Mouse (Mus musculus): ENCODE results near the gene Sirt3. TPM values are rescaled to one million over a fixed set of nuclear protein-coding genes. Genes with fewer than 3 reads are reported as not detected.

The Sirt3 gene
- 21.7 and 24.0 TPM in 2 replicates for polyA plus RNA-seq (2015; fragmentation: Nextera tagmentation; extraction: Ambion mirVana)

GRCm38 (mm10) chr7:140881696-140882468 lies at the start of gene Sirt3, which contains the start of gene Psmd13:
Gene Sirt3, minus strand, starts transcription at chr7:140882309.
Gene Psmd13, plus strand, starts transcription at chr7:140881968.

DNA sequence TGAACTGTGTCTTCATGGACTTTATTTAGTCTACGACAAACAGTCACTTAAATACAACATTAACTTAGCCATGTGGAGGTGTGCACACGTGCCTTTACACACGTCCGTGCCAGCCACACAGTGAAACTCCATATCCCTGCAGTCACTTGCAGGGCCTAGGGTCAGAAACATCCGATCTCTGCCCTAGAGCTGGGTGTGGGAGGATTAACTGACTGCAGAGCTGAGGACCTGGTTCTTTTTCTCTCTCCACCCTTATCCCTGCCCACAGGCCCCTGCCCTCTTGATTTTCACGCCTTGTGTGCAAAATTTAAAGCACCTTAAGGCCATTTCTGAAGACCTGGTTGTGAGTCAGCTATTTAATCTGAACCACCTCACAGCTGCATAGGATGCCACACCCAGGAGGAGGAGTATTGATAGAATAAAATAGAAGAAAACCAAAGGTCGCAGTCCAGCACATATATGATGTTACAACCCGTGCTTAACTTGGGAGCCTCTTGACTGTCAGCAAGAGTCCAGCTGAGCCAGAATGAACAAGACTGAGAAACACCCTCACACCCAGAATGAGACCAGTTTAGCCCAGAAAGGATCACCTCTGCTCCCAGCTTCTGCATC lies 38.4 kb upstream of the Sirt3 start, which contains the start of gene Nlrp6:
TSS of gene Nlrp6 (plus strand) at position 485 of the 612 bp plus-strand sequence.

DNA sequence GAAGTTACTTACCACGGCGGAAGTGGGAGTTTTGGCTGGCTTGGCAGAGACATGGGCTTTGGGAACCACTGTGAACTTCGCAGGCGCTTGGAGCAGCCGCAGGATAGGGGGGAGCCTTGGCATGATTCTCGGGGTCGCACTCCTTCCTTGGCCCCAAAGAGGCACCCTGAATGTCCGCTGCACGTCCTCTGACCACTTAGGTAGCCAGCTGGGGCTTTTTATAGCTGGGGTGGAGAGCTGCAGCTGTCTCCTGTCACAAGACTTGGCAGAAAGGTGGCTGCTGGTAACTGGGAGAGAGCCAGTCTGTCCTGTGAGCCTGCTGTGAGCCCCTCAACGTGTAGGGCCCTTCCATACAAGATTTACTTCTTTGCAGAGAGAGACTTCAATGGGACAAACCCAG lies 18.1 kb upstream of the Sirt3 start, which contains the start of gene Cox8b:
TSS of gene Cox8b (minus strand) at position 227 of the 400 bp plus-strand sequence.

GRCm38 (mm10) chr7:140857550-140858505 lies 24.3 kb downstream of the Sirt3 start, which contains the start of gene Bet1l:
Gene Bet1l, minus strand, starts transcription at chr7:140857577.

DNA sequence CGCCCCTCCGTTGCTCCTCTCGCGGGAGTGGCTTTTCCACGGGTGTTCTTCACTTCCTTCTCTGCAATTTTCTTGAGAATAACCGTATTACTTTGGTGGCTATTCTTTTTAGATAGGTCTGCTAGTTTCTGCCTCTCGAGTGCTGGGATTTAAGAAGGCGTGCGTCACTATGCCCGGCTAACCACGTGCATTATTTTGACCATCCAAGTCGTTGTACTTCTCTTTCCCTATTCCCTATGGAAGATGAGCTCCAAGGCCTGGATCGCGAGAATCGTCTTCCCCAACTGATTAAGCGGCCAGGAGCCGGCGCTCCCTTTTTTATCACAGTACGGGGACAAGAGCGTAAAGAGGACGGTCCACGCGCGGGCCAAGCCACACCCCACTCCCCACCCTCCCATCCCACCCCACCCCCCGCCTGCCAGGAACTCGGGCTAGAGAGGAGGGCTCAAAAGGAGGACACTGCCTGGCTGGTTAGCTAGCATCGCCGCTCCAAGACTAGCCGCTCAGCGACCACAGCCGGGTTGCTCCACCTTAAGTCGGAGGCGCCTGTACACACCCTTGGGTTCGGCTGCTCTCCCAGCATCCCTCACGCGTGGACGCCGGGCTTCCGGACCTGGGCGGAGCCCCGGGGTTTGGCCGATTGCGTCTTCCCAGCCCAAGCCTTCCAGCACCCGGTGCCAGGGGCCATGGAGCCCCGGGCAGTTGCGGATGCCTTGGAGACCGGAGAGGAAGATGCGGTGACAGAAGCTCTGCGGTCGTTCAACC lies 25.1 kb downstream of the Sirt3 start, which contains the start of gene Ric8a:
TSS of gene Ric8a (plus strand) at position 173 of the 765 bp plus-strand sequence.

GRCm38 (mm10) chr7:140855860-140856784 lies 26.0 kb downstream of the Sirt3 start, which contains the start of gene Gm45785:
Gene Gm45785, minus strand, starts transcription at chr7:140856331.

DNA sequence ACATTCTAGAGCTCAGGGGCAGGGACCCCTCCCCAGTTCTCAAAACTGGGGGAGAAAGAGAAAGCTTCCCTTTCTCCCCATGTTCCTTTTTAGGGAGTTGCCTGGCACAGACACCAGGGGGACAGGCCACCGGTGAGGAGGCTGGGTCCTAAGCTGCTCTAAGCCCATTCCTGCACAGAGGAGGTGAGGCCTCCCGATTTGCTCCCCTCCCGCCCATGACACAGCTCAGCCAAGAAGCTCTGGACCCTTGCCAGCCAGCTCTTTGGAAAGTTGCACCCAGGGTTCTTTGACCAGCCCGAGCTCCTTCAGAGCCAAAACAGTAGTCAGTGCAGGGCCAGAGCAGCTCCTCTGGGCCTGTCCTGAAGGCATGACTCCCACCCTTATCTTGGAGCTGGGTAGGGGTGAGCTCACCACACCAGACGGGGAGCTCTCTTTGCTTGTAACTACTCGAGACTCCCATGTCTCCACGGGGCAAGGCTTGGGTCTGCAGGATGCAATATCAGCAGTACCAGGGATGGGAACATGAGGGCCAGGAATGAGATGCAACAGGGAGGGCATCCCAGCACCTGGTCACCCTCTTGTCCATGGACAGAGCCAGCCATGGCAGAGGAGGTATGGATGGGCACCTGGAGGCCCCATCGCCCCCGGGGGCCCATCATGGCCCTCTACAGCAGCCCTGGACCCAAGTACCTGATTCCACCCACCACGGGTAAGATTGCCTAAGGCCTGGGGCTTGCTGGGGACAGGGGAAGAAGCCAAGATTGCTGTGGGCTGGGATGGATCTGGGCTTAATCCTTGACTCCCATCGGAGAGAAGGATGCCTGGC lies 34.1 kb downstream of the Sirt3 start, which contains the start of gene Odf3:
TSS of gene Odf3 (plus strand) at position 51 of the 826 bp plus-strand sequence.

DNA sequence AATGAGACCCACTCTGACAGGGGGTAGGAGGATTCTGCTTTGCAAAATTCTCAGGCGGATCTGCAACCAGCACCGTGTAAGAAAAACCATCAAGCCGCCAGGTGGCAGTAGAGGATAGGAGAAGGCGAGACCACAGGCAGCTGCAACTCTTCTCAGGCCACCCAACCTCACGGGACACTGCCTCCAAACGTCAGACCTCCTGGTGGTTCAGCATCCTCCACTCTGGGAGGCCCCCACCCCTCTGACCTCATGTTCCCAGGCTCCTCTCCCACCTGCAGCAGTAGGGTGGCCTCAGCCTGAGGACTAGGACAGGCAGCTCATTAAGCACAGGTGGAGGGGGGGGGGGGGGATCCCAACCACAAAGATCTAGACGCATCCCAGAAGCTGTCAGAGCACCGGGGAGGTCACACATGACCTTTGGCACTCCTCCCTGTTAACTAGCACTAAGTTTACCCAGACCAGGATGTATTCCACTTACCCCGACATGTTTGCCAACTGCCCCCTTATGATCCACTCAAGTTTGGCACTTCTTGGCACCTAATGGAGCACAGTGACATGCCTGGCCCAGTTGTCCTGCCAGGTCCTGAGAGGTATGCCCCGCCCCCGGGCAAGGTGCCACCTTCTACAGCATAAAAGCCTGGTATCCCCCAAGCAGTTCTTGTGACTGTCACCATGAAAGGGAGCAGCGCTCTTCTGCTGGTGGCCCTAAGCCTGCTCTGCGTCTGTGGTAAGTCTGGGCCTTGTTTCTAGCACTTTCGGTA lies 37.0 kb downstream of the Sirt3 start, which contains the start of gene Scgb1c1:
TSS of gene Scgb1c1 (plus strand) at position 643 of the 761 bp plus-strand sequence.

DNA sequence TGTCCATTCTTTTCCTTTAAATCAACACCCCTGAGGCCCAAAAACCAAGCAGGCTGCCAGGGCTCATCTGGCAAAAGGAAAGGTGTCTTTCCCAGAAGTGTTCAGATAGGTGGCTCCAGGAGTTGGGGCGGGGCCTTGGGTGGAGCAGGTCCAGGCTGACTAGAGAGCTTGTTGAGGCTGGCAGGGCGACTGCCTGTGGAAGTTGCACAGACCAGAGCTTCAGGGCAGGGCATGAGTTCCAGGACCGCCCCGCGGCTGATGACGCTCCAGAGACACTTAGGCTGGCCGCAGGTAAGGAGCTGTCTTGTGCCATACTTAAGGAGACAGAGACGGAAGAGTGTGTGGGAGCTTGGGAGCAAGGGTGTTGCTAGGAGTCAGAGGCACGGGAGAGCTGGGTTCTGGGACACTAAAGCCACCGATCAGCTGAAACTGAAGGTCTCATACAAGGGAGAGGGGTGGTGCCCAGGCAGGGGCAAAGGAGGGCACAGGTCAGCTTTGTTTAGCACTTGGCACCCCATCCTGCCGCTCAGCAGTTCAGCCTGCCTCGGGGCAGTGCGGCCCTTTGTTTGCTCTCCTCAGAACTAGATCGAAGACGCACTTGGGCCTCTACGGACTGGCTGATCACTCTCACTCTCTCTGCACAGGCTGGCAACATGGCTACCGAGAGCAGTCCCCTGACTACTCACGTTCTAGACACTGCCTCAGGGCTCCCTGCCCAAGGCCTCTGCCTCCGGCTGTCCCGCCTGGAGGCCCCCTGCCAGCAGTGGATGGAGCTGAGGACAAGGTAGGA lies 46.9 kb downstream of the Sirt3 start, which contains the start of gene Urah:
TSS of gene Urah (plus strand) at position 51 of the 790 bp plus-strand sequence.

DNA sequence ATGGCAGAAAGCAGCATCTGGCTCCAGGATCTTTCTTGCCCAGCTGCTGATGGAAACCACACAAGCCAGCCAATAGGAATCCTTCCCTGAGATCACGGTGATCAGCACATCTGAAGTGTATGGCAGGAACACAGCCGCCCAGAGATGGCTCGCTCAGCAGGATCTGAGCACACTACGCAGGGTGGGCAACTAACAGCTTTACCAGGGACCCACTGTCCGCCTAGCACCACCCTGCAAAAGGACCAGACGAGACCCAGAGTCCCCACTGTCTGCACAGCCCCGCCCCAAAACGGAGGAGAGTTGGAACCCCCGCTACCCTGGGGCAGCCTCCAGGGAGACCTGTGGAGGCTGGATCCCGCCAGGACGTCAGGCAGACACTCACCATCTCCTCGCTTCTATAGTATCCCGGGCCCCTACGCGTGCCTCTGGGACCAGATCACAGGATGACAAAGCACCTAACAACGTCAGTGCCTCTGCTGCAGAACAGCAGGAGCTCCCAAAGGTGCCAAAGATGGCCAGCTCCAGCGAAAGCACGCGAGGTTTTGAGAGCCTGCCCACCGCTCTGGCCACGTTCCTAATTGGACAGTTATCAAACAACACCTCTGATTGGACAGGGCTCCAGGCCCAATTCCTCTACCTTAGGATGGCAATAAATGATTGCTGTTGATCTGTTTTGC lies 60.3 kb downstream of the Sirt3 start, which contains the start of gene Zfp941:
TSS of gene Zfp941 (minus strand) at position 526 of the 677 bp plus-strand sequence.

Other genes starting within 250 kb of the Sirt3 start
- gene Olfr53, start 235.9 kb downstream of the Sirt3 start, polyA plus RNA-seq (2015; fragmentation: Nextera tagmentation; extraction: Ambion mirVana), result not detected in 2 replicates
- gene Olfr539, start 222.4 kb downstream of the Sirt3 start, polyA plus RNA-seq (2015; fragmentation: Nextera tagmentation; extraction: Ambion mirVana), result not detected in 2 replicates
- not detected in 2 replicates for gene Olfr45, start 200.4 kb downstream of the Sirt3 start, polyA plus RNA-seq (2015; fragmentation: Nextera tagmentation; extraction: Ambion mirVana)
- gene Olfr541, start 185.0 kb downstream of the Sirt3 start, polyA plus RNA-seq (2015; fragmentation: Nextera tagmentation; extraction: Ambion mirVana), result not detected in 2 replicates
- 0.19 and 0.23 TPM in 2 replicates for gene Cyp2e1, start 118.6 kb downstream of the Sirt3 start, polyA plus RNA-seq (2015; fragmentation: Nextera tagmentation; extraction: Ambion mirVana)
- 0.16 TPM in 1 of 2 replicates, not detected in the other for gene Syce1, start 94.5 kb downstream of the Sirt3 start, polyA plus RNA-seq (2015; fragmentation: Nextera tagmentation; extraction: Ambion mirVana)
- 0.13 TPM in 2 replicates for gene Zfp941, start 60.1 kb downstream of the Sirt3 start, polyA plus RNA-seq (2015; fragmentation: Nextera tagmentation; extraction: Ambion mirVana)
- 0.18 TPM in 1 of 2 replicates, not detected in the other for gene Urah, start 47.3 kb downstream of the Sirt3 start, polyA plus RNA-seq (2015; fragmentation: Nextera tagmentation; extraction: Ambion mirVana)
- gene Scgb1c1, start 36.8 kb downstream of the Sirt3 start, polyA plus RNA-seq (2015; fragmentation: Nextera tagmentation; extraction: Ambion mirVana), result not detected in 2 replicates
- 0.12 and 0.16 TPM in 2 replicates for gene Odf3, start 34.5 kb downstream of the Sirt3 start, polyA plus RNA-seq (2015; fragmentation: Nextera tagmentation; extraction: Ambion mirVana)
- gene Gm45785, start 26.0 kb downstream of the Sirt3 start, polyA plus RNA-seq (2015; fragmentation: Nextera tagmentation; extraction: Ambion mirVana), result not detected in 2 replicates
- gene Ric8a, start 25.4 kb downstream of the Sirt3 start, polyA plus RNA-seq (2015; fragmentation: Nextera tagmentation; extraction: Ambion mirVana), result 31.8 and 36.1 TPM in 2 replicates
- 32.7 and 38.1 TPM in 2 replicates for gene Bet1l, start 24.7 kb downstream of the Sirt3 start, polyA plus RNA-seq (2015; fragmentation: Nextera tagmentation; extraction: Ambion mirVana)
- 159 and 163 TPM in 2 replicates for gene Psmd13, start 341 bp downstream of the Sirt3 start, polyA plus RNA-seq (2015; fragmentation: Nextera tagmentation; extraction: Ambion mirVana)
- gene Cox8b, start 18.1 kb upstream of the Sirt3 start, polyA plus RNA-seq (2015; fragmentation: Nextera tagmentation; extraction: Ambion mirVana), result 0.55 and 1.2 TPM in 2 replicates
- 0.08 TPM in 2 replicates for gene Nlrp6, start 38.6 kb upstream of the Sirt3 start, polyA plus RNA-seq (2015; fragmentation: Nextera tagmentation; extraction: Ambion mirVana)
- 6.2 and 8.2 TPM in 2 replicates for gene Pgghg, start 59.1 kb upstream of the Sirt3 start, polyA plus RNA-seq (2015; fragmentation: Nextera tagmentation; extraction: Ambion mirVana)
- gene Ifitm5, start 68.0 kb upstream of the Sirt3 start, polyA plus RNA-seq (2015; fragmentation: Nextera tagmentation; extraction: Ambion mirVana), result 0.97 and 1.4 TPM in 2 replicates
- gene Gm45717, start 73.6 kb upstream of the Sirt3 start, polyA plus RNA-seq (2015; fragmentation: Nextera tagmentation; extraction: Ambion mirVana), result 0.40 TPM in 1 of 2 replicates, not detected in the other
- 630 and 797 TPM in 2 replicates for gene Ifitm2, start 73.7 kb upstream of the Sirt3 start, polyA plus RNA-seq (2015; fragmentation: Nextera tagmentation; extraction: Ambion mirVana)
- gene Ifitm1, start 84.9 kb upstream of the Sirt3 start, polyA plus RNA-seq (2015; fragmentation: Nextera tagmentation; extraction: Ambion mirVana), result 143 and 182 TPM in 2 replicates
- 384 and 520 TPM in 2 replicates for gene Ifitm3, start 128.5 kb upstream of the Sirt3 start, polyA plus RNA-seq (2015; fragmentation: Nextera tagmentation; extraction: Ambion mirVana)
- gene Ifitm6, start 135.6 kb upstream of the Sirt3 start, polyA plus RNA-seq (2015; fragmentation: Nextera tagmentation; extraction: Ambion mirVana), result 94.2 and 145 TPM in 2 replicates
- gene Gm17387, start 146.8 kb upstream of the Sirt3 start, polyA plus RNA-seq (2015; fragmentation: Nextera tagmentation; extraction: Ambion mirVana), result not detected in 2 replicates
- 0.29 and 0.49 TPM in 2 replicates for gene B4galnt4, start 178.8 kb upstream of the Sirt3 start, polyA plus RNA-seq (2015; fragmentation: Nextera tagmentation; extraction: Ambion mirVana)
- 2.2 and 3.6 TPM in 2 replicates for gene Pkp3, start 195.9 kb upstream of the Sirt3 start, polyA plus RNA-seq (2015; fragmentation: Nextera tagmentation; extraction: Ambion mirVana)
- 8.6 and 9.9 TPM in 2 replicates for gene Sigirr, start 218.3 kb upstream of the Sirt3 start, polyA plus RNA-seq (2015; fragmentation: Nextera tagmentation; extraction: Ambion mirVana)
- 0.29 and 0.60 TPM in 2 replicates for gene Ano9, start 235.5 kb upstream of the Sirt3 start, polyA plus RNA-seq (2015; fragmentation: Nextera tagmentation; extraction: Ambion mirVana)
- 137 and 167 TPM in 2 replicates for gene Ptdss2, start 240.1 kb upstream of the Sirt3 start, polyA plus RNA-seq (2015; fragmentation: Nextera tagmentation; extraction: Ambion mirVana)